Mouse (Mus musculus): Measurements from ENCODE around the gene Htr1f. TPM values are rescaled to one million over a fixed set of nuclear protein-coding genes. Genes with fewer than 3 reads are reported as not detected.

Gene Htr1f
- polyA plus RNA-seq, 1 experiment from 2014 or later, result not detected

DNA sequence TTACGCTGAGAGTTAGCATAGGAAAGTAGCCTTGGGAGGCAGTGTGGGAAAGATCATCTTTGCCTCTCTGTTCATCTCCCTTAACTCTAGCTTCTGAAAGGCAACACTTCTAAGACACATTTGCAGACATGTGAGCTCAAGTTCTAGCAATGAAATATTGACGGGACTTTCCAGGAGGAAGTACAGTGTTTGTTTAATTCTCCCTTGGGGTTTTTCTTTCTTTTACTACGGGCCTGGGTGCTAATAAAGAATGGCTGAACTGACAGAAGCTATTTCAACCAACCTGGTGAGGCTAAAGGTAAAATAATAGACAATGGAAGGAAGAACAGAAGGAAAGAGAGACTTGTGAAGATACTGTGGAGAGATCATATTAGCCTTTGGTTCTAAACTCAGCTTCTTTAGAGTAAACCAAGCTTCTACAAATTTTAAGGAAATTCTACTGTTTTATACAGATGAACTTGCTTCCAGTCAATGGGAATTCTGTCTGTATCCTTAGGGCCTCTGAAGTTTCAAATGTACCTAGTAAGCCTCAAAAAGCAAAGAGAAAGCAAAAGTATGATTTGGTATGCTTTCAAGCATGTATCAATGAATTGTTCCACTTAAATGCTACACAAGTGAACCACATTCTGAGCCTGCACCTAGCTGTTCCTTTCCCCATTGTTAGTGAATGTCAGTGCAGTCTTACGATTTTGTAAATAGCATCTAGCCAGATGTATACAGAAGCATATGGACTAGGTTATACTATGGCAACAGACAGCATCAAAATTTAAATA lies 131.9 kb downstream of the Htr1f start:
- no peak for DNase-seq (ENCODE audit: low spot score)

DNA sequence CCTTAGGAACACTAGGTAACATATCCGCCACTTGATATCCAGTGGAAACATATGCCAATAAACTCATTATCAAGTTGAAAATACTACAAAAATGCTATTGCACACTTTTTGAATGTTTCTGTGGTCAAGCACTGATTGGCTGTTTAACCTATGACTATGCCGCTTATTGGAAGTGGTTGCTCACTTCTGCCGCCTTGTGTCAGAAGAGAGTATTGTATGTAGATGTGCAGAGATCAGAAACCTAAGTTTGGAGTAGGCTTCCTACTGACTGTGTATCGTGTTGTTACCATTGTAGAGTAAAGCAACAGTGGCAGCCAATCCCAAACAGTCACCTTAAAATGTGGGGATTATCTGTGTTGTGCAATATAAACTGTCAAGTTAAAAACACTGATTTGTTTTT lies 144.0 kb downstream of the Htr1f start:
- peak; percentile 45 for DNase-seq (ENCODE audit: low spot score)

DNA sequence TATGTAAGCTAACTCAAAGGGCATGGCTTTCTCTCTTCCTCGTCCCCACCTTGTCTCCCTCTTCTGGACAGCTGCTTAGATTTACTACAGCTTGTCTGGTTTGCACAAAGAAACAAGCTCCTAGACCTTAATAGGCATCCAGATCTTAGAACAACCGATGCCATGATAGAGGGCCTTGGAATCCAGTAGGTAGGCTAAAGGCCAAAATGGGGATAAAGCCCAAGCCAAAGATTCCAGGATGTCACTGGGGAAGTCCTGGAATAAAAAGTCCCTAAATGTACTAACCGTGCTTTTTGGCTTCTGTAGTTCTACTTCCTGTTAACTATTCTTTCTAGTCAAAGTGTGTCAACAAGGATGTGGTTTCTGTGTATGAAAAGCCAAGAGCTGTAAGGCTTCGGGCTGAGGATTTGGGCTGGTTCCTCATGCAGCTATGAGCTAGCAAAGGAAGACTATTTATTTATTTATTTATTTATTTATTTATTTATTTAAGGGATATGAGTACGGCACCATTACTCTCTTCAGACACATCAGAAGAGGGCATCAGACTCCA lies 163.9 kb downstream of the Htr1f start:
- peak; percentile 77 for DNase-seq (ENCODE audit: low spot score)

DNA sequence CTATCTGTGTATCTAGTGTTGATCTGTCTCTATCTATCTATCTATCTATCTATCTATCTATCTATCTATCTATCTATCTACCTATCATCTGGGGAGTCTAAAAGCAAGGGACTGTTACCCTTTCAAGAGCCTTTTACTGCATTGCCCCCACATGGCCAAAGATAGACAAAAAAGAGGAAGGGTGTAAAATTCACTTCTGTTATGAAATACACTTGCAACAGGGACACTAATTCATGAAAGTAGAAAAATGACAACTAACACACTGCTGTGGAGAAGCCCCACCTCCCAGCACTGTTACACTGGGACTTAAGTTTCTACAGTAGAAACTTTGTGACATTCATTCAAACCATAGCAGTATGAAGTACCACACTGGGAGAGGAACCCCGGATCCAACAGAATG lies 170.9 kb downstream of the Htr1f start:
- DNase-seq (ENCODE audit: low spot score), result no peak

DNA sequence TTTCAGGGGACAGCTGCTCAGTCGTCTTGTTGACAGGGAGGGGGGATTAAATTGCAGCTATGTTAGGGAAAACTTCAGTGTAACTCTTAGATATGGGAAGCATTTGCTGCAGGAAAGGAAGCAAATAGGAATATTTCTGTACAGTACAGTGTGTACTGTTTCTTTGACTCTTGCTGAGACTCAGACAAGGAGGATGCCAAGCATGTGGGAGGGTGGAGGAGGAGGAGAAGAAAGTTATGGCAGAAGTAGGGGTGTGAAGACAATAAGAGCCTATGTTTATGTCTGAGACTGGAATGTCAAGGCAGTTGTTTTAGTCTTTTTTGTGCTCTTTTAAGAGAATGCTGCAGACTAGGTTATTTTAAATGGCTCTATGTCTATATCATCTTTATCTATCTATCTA lies 171.6 kb downstream of the Htr1f start:
- DNase-seq (ENCODE audit: low spot score), result no peak

DNA sequence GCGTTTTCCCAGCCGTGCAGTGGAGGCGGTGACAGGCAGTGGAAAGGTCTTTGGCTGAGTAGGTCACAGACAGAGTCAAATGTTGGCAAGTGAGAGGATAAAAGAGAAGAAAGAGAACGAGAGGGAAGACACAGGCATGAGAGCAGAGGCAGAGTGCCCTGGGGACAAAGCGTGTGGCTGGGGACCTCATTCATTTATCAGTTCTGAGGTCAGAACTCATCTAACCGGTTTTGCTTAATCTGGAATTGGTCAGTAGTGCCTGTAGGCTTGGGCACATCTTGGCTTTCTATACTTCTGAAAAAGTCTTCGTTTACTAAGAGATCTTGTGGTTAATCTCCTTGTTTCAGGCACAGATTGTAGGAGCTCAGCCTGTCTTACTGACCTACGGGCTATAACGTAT lies 182.2 kb downstream of the Htr1f start:
- DNase-seq (ENCODE audit: low spot score), result no peak

DNA sequence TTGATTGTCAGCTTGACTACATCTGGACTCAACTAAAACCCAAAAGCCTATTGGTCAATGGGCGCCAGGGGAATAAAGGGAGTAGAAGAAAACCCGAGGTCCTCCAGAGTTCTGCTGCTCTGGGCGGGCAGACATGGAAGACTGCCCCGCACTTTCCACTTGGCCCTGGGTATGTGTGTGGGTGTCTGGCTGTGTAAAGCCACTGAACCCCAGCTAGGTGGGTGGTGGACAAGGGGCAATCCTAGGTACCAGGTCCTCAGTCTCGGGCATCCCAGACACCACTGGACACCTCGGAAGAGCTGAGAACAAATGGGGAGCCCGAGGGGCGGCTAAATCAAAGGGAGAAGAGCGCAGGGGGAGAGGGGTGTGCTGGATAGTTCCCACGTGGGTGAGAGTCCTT lies 196.9 kb downstream of the Htr1f start:
- no peak for DNase-seq (ENCODE audit: low spot score)

DNA sequence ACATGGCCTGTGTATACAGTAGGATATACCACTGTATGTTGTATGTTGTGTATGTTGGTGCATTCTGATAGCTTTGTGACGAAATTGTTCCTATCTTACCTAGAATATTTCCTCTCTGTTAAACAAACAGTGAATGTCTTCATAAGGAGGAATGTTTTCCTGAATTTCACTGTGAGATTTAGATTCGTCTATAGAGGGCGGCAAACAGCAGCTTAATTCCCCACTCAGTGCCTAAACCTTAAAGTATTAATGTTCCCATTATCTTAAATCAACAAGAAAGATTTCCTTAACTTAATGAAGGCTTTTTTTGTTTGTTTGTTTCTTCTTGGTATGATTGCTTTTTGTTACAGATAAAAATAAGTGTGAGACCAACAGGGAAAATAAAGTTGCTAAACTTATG lies 198.5 kb downstream of the Htr1f start:
- DNase-seq (ENCODE audit: low spot score), result no peak

DNA sequence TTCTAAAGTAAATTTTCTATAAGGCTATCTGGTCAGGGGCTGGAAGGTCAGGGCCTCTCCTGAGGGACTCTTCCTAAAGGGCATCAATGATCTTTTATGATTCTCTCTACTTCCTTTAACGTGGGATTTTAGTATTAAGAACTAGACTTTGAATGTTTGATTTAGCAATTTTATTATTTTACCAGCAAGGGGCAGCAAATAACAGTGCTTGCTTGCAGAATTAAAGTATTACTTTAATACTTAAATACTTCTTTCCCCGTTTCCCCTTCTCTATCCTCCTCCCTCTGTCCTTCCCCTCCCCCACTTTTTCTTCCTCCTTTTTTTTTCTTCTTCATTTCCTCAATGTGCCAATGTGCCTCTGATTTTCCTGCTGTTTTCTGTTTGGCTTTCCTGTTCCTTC lies 202.3 kb downstream of the Htr1f start:
- no peak for DNase-seq (ENCODE audit: low spot score)

DNA sequence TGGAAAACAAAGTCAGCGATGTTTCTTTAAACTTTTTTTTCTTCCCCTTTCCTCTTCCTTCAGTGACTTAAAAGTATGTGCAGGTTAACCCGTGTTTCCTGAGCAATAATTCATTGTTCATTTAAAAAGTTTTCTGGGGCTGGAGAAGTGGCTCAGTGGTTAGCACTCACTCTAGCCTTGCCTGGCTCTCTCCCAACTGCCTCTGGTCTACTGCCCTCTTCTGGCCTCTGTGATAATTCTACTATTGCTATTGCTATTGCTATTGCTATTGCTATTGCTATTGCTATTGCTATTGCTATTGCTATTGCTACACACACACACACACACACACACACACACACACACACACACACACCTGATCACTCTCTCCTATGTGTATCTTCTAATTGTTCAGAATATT lies 206.6 kb downstream of the Htr1f start:
- peak; percentile 19 for DNase-seq (ENCODE audit: low spot score)

DNA sequence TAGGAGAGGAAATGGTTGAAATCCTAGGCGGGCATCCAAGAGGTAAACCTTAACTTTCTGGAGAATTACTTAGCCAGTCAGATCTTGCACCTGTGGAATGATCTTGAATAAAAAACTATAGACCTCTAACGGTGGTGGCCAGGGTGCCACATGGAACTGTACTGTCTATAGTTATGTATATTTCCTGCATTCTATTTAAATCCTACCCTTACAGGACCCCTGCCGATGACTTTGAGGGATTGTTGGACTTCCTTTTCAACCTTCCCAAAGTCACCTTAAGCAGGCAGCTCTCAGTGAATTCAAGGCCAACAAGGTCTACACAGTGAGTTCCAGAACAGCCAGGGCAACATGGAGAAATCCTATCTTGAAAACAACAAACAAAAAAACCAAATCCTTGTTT lies 216.2 kb downstream of the Htr1f start:
- no peak for DNase-seq (ENCODE audit: low spot score)

DNA sequence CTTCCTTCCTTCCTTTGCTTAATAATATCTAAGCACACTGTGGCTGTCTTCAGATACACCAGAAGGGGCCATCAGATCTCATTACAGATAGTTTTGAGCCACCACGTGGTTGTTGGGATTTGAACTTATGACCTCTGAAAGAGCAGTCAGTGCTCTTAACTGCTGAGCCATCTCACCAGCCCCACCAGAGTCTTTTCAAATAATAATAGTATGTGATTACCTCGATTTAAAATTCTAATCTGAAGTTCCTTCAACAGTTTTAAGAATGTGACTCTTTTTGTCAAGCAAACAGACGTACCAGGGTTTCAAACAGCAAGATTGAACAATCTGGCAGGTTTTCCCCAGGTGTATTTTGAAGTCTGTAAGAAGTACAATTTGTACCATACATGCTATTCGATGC lies 220.1 kb downstream of the Htr1f start:
- no peak for DNase-seq (ENCODE audit: low spot score)

DNA sequence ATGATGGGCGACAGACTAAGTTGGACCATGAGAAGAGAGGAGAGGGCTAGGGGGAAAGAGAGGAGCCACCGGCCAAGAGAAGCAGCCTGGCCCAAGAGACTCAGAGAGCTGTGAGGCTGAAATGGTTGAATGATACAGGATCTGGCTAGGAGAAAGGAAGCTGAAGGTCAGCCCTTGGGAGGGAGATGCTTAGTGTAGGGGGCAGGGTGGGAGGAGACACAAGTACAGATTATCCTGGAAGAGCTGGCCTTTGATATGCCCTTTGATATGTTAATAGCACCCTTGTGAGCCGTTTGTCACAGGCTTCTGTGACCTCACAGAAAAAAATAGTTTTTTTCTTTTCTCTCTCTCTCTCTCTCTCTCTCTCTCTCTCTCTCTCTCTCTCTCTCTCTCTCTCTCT lies 220.5 kb downstream of the Htr1f start:
- no peak for DNase-seq (ENCODE audit: low spot score)

DNA sequence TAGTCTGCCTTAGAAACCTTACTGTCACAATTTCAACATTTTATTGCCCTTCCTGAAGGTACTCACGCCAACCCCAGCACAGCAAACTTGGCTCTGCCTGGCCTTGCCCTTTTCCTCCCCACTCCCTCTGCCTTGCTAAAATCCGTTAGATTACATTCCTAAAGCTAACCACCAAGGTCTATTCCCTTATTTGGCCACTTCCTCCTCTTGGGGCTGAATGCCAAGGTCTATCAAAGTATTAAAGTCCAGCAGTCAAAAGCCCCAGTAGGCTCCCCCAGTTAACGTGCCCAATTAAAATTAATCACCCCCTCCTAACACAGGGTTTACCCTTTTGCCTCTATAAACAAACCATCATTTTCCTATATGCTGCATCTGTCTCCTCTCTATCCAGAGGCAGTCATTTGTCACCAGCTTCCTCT lies 221.2 kb downstream of the Htr1f start:
- no peak for DNase-seq (ENCODE audit: low spot score)

DNA sequence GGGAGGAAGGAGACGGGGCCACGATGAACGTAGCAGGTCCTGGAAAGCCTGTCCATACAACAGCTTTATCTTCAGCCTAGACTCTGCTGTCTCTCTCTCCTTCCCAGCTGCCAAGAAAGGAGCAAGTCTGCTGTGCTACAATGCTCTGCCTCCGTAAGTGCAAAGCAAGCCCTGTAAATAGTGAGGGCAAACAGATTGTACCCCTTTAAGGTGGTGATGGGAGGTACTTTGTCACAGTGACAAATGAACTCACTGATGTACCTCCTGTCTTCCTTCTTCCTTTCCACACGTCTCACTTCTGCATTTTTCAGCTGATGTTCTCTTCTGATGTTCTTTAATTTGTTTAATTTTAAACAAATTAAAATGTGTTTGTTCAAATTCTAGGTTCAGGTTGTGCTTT lies 221.8 kb downstream of the Htr1f start:
- DNase-seq (ENCODE audit: low spot score), result no peak

DNA sequence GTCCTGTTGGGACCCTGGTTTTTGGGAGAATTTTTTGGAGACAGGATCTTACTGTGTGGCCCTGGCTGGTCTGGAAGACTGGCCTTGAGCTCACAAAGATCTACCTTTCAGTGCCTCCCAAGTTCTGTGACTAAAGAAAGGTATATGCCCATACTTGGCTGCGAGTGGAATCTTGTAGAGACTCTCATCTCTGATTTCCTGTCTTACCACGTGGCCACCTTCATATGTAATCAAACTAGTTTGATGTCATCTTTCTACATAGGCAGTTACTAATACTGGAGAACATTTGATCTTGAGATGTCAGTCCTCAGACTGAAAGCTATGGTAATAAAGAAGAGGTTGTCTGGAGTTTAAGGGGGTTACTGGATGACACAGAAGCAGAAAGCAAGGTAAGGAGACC lies 224.2 kb downstream of the Htr1f start:
- no peak for DNase-seq (ENCODE audit: low spot score)

DNA sequence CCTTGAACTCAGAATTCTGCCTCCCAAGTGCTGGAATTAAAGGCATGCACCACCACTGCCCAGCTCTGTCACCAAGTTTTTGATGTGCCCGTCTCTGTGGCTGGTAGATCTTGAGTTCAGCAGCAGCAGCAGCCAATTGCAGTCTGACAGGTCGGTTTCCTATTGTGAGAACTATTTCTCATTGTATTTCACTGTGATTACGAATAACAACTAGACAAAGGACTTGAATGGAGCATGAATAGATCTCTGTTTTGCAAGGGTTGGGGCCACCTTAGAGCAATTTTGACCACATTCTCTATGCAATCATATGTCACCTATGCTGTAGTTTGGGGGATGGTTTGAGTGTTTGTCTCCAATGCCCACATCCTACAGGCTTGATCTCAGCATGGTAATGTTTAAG lies 224.7 kb downstream of the Htr1f start:
- DNase-seq (ENCODE audit: low spot score), result no peak

DNA sequence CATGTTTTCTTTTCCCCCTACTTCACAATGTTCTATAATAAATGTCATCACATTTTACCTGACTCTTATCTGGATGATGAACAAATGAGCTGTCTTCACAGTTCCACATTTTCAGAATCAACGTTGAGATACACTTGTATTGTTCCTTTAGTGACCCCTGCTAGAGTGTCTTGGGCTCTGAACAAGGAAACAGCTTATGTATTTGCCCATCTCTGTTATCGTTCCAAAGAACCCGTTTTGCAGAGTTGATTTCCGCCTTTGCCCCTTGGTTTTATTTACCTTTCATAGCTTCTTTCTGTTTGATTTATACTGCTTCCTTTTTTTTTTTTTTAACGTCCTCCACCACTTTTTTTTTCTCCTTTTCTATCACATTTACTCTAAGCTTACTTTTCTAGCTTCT lies 225.9 kb downstream of the Htr1f start:
- no peak for DNase-seq (ENCODE audit: low spot score)

DNA sequence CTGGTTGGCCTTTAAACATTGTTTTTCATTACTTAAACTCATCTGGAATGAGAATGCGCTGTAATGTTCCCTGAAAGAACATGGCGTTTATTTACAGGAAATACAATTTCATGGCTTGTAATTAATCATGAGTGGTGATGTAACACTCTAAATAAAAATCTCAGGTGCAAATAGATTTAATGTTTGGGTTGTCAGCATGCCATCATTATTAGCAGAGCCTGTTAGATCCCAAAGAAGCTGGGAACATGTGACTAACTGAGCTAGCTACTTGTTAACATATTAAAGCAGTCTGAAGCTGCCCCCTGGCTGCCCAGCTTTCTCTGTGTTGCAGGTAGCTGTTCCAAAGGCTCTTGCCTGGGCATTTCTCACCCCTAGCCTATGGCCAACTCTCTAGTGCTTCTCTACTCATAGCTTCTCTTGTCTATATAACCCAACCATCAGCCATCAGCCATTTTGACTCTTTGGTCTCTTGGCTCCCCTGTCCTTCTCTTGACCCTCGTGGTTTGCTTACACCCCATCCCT lies 227.0 kb downstream of the Htr1f start:
- no peak for DNase-seq (ENCODE audit: low spot score)

DNA sequence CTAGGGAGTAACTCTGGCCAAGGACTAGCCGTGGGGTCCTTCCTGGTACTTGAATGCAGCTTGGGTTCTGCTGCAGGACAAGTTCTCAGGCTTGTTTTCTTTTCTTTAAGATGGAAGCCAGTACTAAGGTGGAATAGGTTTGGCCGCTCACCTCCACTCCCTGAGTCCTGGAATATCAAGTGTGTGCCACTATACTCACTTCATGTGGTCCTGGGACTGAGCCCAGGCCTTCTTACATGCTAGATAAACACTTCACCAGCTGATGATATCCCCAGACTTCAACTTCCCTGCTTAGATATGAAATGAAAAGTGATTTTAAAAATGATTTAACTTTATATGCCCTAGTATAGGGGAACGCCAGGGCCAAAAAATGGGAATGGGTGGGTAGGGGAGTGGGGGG lies 228.3 kb downstream of the Htr1f start:
- DNase-seq (ENCODE audit: low spot score), result no peak

DNA sequence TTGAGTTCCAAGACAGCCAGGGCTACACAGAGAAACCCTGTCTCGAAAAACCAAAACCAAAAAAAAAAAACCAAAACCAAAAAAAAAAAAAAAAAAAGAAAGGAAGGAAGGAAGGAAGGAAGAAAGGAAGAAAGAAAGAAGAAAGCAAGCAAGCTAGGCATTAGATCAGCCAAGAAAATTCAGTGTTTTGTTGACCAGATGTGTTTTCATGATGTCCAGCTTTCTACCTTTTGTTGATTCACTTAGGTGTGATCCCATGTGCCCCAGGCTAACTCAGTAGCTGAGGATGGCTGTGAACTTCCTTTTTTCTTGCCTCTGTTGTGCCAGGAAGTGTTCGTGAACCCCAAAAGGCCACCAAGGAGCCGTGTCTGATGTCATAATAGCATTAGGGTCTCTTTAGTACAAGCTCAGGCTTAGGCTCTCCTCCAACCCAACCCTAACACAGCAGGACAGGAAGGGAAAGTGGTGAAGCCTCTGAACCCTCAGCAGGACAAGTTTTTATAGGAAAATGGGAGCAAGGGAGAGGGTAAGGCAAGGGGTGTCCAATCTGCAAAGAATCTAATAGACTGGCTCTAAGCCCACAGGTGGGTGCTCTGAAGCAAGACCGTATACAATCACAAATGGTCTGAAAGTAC lies 228.9 kb downstream of the Htr1f start:
- no peak for DNase-seq (ENCODE audit: low spot score)

DNA sequence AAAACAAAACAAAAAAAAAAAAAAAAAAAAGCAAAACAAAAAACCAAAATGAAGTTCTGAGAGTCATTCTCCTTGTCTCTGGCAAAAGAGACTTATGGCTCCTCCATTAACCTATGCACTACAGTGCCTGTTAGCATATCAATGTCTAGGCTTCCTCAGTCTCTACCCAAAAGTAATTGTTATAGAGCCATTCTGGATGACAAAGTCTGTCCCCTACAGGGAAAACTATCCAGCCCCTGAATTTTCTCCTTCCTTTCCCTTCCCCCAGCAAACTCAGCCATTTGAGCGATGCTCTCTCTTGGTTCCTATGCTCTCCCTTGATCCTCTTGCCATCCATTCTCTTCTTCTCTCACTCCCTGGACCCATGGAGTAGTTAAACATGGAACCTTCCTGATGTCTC lies 229.8 kb downstream of the Htr1f start:
- no peak for DNase-seq (ENCODE audit: low spot score)

DNA sequence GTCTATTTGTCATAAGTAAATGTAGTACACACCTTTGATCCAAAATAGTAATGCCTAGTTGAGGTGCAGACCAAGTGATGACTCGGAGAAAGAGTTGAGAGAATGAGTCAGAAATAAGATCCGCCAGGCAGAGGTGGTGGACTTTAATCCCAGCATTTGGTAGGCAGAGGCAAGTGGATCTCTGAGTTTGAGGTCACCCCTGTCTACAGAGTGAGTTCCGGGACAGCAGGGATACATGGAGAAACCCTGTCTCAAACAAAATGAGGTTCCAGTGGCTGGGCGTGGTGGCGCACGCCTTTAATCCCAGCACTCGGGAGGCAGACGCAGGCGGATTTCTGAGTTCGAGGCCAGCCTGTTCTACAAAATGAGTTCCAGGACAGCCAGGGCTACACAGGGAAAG lies 230.3 kb downstream of the Htr1f start:
- no peak for DNase-seq (ENCODE audit: low spot score)
